Mouse (Mus musculus): ENCODE results near the gene Ppp1r3g. TPM values are rescaled to one million over a fixed set of nuclear protein-coding genes. Genes with fewer than 3 reads are reported as not detected.
"Not testable (repeated sequence)": the region's sequence is repeated elsewhere in the genome, so short reads cannot be mapped to it uniquely, and the experiment has no call there.

Gene Ppp1r3g
- polyA plus RNA-seq, 1 experiment from 2014 or later, result 3.7 TPM

GRCm38 (mm10) chr13:35968131-35968718, 9.6 kb downstream of the Ppp1r3g start:
- Histone ChIP-seq H3K27me3 (peaks cover 24% of the 10 kb centered on the region), H3K9ac (peak overlapping the region; percentile 77), H3K4me1 (peaks cover 12% of the 10 kb centered on the region; the same call in 1 of the 2 replicates), H3K27ac (no peak overlapping the region; the same call in 1 of the 2 replicates), H3K4me3 (peak overlapping the region; percentile 65), H3K36me3 (no peaks in the 10 kb centered on the region), H3K4me2 (replicated peaks) (peak overlapping the region; percentile 100), H3K9me3 (no peaks in the 10 kb centered on the region)
- WGBS, result under 1% methylated on average over 38 of the region's 38 CpGs
- peak; percentile 52 for ATAC-seq (ENCODE audit: low FRiP score, low read depth)

DNA sequence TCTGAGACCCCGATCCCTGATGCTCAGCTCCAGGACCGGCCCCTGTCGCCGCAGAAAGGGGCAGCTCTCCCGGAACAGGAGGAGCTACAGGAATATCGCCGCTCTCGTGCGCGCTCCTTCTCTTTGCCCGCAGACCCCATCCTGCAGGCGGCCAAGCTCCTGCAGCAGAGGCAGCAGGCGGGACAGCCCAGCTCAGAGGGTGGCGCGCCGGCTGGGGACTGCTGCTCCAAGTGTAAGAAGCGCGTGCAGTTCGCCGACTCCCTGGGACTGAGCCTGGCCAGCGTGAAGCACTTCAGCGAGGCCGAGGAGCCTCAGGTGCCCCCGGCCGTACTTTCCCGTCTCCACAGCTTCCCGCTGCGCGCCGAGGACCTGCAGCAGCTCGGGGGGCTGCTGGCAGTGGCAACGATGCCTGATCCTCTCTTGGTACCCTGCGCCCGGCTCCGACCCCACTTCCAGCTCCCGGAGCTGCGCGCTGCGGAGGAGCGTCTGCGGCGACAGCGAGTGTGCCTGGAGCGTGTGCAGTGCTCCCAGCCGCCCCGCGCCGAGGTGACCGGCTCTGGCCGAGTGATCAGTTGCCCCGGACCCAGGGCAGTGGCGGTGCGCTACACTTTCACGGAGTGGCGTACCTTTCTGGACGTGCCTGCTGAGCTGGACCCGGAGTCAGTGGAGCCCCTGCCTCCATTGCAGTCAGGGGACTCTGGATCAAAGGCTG, 10.2 kb downstream of the Ppp1r3g start:
- no peaks in the 10 kb centered on the region for H3K9me3 ChIP-seq
- under 1% methylated on average over 57 of the region's 57 CpGs for WGBS
- no peak overlapping the region for H3K27ac ChIP-seq
- peak overlapping the region; percentile 65 for H3K4me3 ChIP-seq
- H3K9ac ChIP-seq, result peak overlapping the region; percentile 77
- ATAC-seq (ENCODE audit: low FRiP score, low read depth), result peak; percentile 59
- peak overlapping the region; percentile 100 for H3K4me2 ChIP-seq (replicated peaks)
- no peaks in the 10 kb centered on the region for H3K36me3 ChIP-seq
- peaks cover 24% of the 10 kb centered on the region for H3K27me3 ChIP-seq
- peaks cover 12% of the 10 kb centered on the region; the same call in 1 of the 2 replicates for H3K4me1 ChIP-seq

DNA sequence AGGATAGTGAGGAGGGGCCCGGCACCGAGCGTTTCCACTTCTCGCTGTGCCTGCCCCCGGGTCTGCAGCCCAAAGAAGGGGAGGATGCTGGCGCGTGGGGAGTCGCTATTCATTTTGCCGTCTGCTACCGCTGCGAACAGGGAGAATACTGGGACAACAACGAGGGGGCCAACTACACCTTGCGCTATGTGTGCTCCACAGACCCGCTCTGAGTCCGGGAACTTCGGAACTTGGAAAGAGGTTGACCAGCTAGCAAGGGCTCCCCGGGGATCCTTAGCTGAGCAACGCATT, 10.7 kb downstream of the Ppp1r3g start:
- Histone ChIP-seq H3K4me1 (peaks cover 12% of the 10 kb centered on the region; the same call in 1 of the 2 replicates), H3K9me3 (no peaks in the 10 kb centered on the region), H3K27ac (no peak overlapping the region), H3K4me3 (peak overlapping the region; percentile 65), H3K36me3 (no peaks in the 10 kb centered on the region), H3K9ac (peak overlapping the region; percentile 77), H3K27me3 (peaks cover 24% of the 10 kb centered on the region), H3K4me2 (replicated peaks) (peak overlapping the region; percentile 100)
- WGBS, result under 1% methylated on average over 18 of the region's 18 CpGs
- ATAC-seq (ENCODE audit: low FRiP score, low read depth), result 0 out of 2 replicates have a peak, but pooled peaks have one; percentile 6

GRCm38 (mm10) chr13:35969829-35970228, 11.2 kb downstream of the Ppp1r3g start:
- no peaks in the 10 kb centered on the region for H3K36me3 ChIP-seq
- ATAC-seq (ENCODE audit: low FRiP score, low read depth), result no peak
- H3K4me2 ChIP-seq (replicated peaks), result peak overlapping the region; percentile 100
- no peak overlapping the region for H3K27ac ChIP-seq
- peak overlapping the region; percentile 77; the same call in 1 of the 2 replicates for H3K9ac ChIP-seq
- H3K4me3 ChIP-seq, result peak overlapping the region; percentile 65
- H3K27me3 ChIP-seq, result peaks cover 24% of the 10 kb centered on the region
- peaks cover 12% of the 10 kb centered on the region; the same call in 1 of the 2 replicates for H3K4me1 ChIP-seq
- 28% methylated on average over 9 of the region's 9 CpGs for WGBS
- no peaks in the 10 kb centered on the region for H3K9me3 ChIP-seq

- Histone ChIP-seq H3K4me1 (no peaks in the 10 kb centered on the region), H3K9me3 (no peaks in the 10 kb centered on the region), H3K27ac (no peak overlapping the region), H3K4me3 (no peak overlapping the region), H3K9ac (no peak overlapping the region), H3K4me2 (replicated peaks) (no peak overlapping the region), H3K27me3 (no peaks in the 10 kb centered on the region), H3K36me3 (peaks cover 29% of the 10 kb centered on the region)
- WGBS, result 90% methylated on average over 7 of the region's 7 CpGs
- no peak for ATAC-seq (ENCODE audit: low FRiP score, low read depth)
Observed at GRCm38 (mm10) chr13:35976912-35977311, 18.3 kb downstream of the Ppp1r3g start.

- Histone ChIP-seq H3K27me3 (no peaks in the 10 kb centered on the region), H3K36me3 (peaks cover 29% of the 10 kb centered on the region), H3K4me2 (replicated peaks) (no peak overlapping the region), H3K9me3 (no peaks in the 10 kb centered on the region), H3K4me1 (no peaks in the 10 kb centered on the region), H3K4me3 (no peak overlapping the region), H3K9ac (no peak overlapping the region), H3K27ac (no peak overlapping the region)
- 80% methylated on average over 4 of the region's 4 CpGs for WGBS
- ATAC-seq (ENCODE audit: low FRiP score, low read depth), result no peak
Observed at GRCm38 (mm10) chr13:35980471-35980870, 21.8 kb downstream of the Ppp1r3g start.

GRCm38 (mm10) chr13:35982985-35983384, 24.3 kb downstream of the Ppp1r3g start:
- Histone ChIP-seq H3K4me1 (no peaks in the 10 kb centered on the region), H3K36me3 (peaks cover 17% of the 10 kb centered on the region), H3K27ac (no peak overlapping the region), H3K27me3 (no peaks in the 10 kb centered on the region), H3K9me3 (no peaks in the 10 kb centered on the region), H3K4me2 (replicated peaks) (no peak overlapping the region), H3K9ac (no peak overlapping the region), H3K4me3 (no peak overlapping the region)
- ATAC-seq (ENCODE audit: low FRiP score, low read depth), result no peak
- WGBS, result 91% methylated on average over 6 of the region's 6 CpGs

- Histone ChIP-seq H3K9ac (no peak overlapping the region), H3K4me3 (no peak overlapping the region), H3K4me1 (peaks cover 11% of the 10 kb centered on the region), H3K9me3 (no peaks in the 10 kb centered on the region), H3K4me2 (replicated peaks) (no peak overlapping the region), H3K27ac (no peak overlapping the region), H3K27me3 (no peaks in the 10 kb centered on the region), H3K36me3 (no peaks in the 10 kb centered on the region)
- 54% methylated on average over 3 of the region's 3 CpGs for WGBS
- no peak for ATAC-seq (ENCODE audit: low FRiP score, low read depth)
Observed at GRCm38 (mm10) chr13:35989329-35989728, 30.7 kb downstream of the Ppp1r3g start.

DNA sequence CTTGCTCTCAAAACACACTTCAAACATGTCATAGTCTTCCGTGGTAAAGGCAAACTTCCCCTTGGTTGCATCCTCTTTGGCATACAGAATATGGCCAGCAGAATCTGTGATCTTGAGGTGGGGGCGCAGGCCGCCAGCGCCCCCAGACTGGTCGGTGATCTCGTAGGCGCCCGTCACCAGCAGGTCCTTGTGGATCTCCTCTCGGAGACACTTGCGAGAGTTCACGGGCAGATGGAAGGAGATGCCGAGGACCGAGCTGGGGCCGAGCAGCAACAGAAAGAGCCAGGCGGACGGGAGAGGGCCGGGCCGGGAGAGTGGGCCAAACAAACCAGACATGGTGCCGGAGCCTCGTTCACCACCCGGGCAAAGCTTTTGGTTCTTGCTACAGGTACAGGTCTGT, 32.5 kb downstream of the Ppp1r3g start:
- not testable (repeated sequence) for H3K27ac ChIP-seq; H3K9ac ChIP-seq; H3K36me3 ChIP-seq; H3K9me3 ChIP-seq; H3K4me3 ChIP-seq; ATAC-seq (ENCODE audit: low FRiP score, low read depth); H3K4me2 ChIP-seq (replicated peaks); H3K27me3 ChIP-seq
- peaks cover 14% of the 10 kb centered on the region for H3K4me1 ChIP-seq
- 97% methylated on average over 21 of the region's 21 CpGs for WGBS

GRCm38 (mm10) chr13:35994067-35994466, 35.4 kb downstream of the Ppp1r3g start:
- Histone ChIP-seq H3K27ac (no peak overlapping the region), H3K4me3 (no peak overlapping the region), H3K27me3 (no peaks in the 10 kb centered on the region), H3K9me3 (no peaks in the 10 kb centered on the region), H3K4me1 (peaks cover 6% of the 10 kb centered on the region), H3K4me2 (replicated peaks) (no peak overlapping the region), H3K9ac (no peak overlapping the region), H3K36me3 (no peaks in the 10 kb centered on the region)
- WGBS, result 70% methylated on average over 8 of the region's 8 CpGs
- ATAC-seq (ENCODE audit: low FRiP score, low read depth), result peak; percentile 36; the same call in 1 of the 2 replicates

DNA sequence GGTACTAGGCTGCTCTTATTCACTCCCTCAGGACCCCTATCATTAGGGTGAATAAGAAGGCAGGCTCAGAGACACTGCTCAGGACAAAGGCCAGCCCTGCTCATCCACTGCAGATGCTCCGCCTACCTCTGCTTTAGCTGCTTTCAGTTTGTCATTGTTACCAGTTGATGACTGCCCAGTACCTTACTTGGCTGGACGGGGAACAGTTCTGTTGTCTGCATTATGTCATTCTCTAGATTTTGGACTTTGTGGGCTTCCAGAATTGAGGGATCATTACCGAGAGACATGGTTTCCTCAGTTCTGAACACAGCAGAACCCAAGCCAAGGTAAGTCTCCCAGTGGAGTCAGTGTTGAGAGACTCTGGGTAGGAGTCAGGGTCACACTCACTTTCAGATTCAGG, 36.6 kb downstream of the Ppp1r3g start:
- Histone ChIP-seq H3K9ac (no peak overlapping the region), H3K4me1 (0 out of 2 replicates have a peak, but pooled peaks cover 2% of the 10 kb centered on the region), H3K36me3 (no peaks in the 10 kb centered on the region), H3K27ac (no peak overlapping the region), H3K27me3 (no peaks in the 10 kb centered on the region), H3K9me3 (no peaks in the 10 kb centered on the region), H3K4me2 (replicated peaks) (no peak overlapping the region), H3K4me3 (no peak overlapping the region)
- 88% methylated on average over 3 of the region's 3 CpGs for WGBS
- ATAC-seq (ENCODE audit: low FRiP score, low read depth), result no peak

GRCm38 (mm10) chr13:35995696-35996426, 37.2 kb downstream of the Ppp1r3g start:
- WGBS, result 69% methylated on average over 2 of the region's 2 CpGs
- H3K36me3 ChIP-seq, result no peaks in the 10 kb centered on the region
- H3K27ac ChIP-seq, result no peak overlapping the region
- no peak overlapping the region for H3K4me3 ChIP-seq
- H3K9me3 ChIP-seq, result no peaks in the 10 kb centered on the region
- no peaks in the 10 kb centered on the region for H3K27me3 ChIP-seq
- ATAC-seq (ENCODE audit: low FRiP score, low read depth), result no peak
- 0 out of 2 replicates have a peak, but pooled peaks cover 2% of the 10 kb centered on the region for H3K4me1 ChIP-seq
- H3K9ac ChIP-seq, result no peak overlapping the region
- H3K4me2 ChIP-seq (replicated peaks), result no peak overlapping the region

Measured in limb, embryonic 13.5 days (tissue).